Comparison of ENCODE assay signal across 9 mouse cellular contexts in genomic region chr3:135249104-135249503, GRCm38 (mm10). TPM values are rescaled to one million over a fixed set of nuclear protein-coding genes. Genes with fewer than 3 reads are reported as not detected.
A peak's percentile ranks its signal among the peaks of the same experiment; 100 is the strongest.
DNase-seq lines count a peak whose midpoint lies in the region; ATAC-seq and TF ChIP-seq lines count a peak whose summit lies in the region.
"Had no signal": no experiment of that assay in that cellular context is flagged by ENCODE, and none has a peak within 500 bp of the region (broad histone marks: within the 10 kb centered on the region; RNA-seq: fewer than 3 reads in every experiment).

No protein-coding gene starts in this region.

- H3K9ac ChIP-seq in liver, embryonic 14.5 days (replicated peaks), result no peak overlapping the region

- TF ChIP-seq CTCF in liver, embryonic 14.5 days (IDR thresholded peaks at IDR 0.05; ENCODE audit: low read depth), result no peak

- DNase-seq in heart, embryonic 10.5 days (ENCODE audit: low spot score), result peak; percentile 78
- DNase-seq in heart, adult 18-20 months, result no peak
- DNase-seq in retina, postnatal 1 day, result peak; percentile 48
- DNase-seq in retina, embryonic 14.5 days (ENCODE audit: low spot score), result no peak
- no peak for DNase-seq in liver, embryonic 14.5 days (ENCODE audit: low read depth in 3 of 3, low spot score in 3 of 3)
- no peak for DNase-seq in urinary bladder, postnatal 36 days (ENCODE audit: low spot score in 2 of 2)
- no peak for DNase-seq in cerebellum, adult 18-20 months
- DNase-seq in Muller cell, postnatal 12 days (ENCODE audit: inconsistent ontology term), result no peak
- DNase-seq: adrenal gland, postnatal 10 days had no signal

- H3K4me2 ChIP-seq in liver, embryonic 14.5 days (ENCODE audit: low read depth), result no peak overlapping the region

- no peaks in the 10 kb centered on the region for H3K9me3 ChIP-seq in heart, embryonic 10.5 days
- H3K9me3 ChIP-seq in liver, embryonic 14.5 days (ENCODE audit: control insufficient read depth, low read length), result no peaks in the 10 kb centered on the region

- H3K36me3 ChIP-seq in heart, embryonic 10.5 days, result peaks cover 89% of the 10 kb centered on the region
- H3K36me3 ChIP-seq in liver, embryonic 14.5 days (replicated peaks; ENCODE audit: control insufficient read depth, insufficient read depth, low read depth), result peaks cover 81% of the 10 kb centered on the region

- no peak for TF ChIP-seq EP300 in liver, embryonic 14.5 days (IDR thresholded peaks at IDR 0.05; ENCODE audit: low read depth)

- ATAC-seq in liver, embryonic 14.5 days (ENCODE audit: insufficient read depth), result peak; percentile 77

- H3K4me1 ChIP-seq in heart, embryonic 10.5 days, result no peaks in the 10 kb centered on the region
- H3K4me1 ChIP-seq in liver, embryonic 14.5 days (replicated peaks; ENCODE audit: control insufficient read depth in 2 of 2, insufficient read depth in 2 of 2, low read length in 1 of 2), result no peaks in the 10 kb centered on the region

- no peak overlapping the region for H3K4me3 ChIP-seq in heart, embryonic 10.5 days
- H3K4me3 ChIP-seq in liver, embryonic 14.5 days (ENCODE audit: insufficient read depth in 1 of 2, low read depth in 2 of 2, low read length in 2 of 2), result no peak overlapping the region

- no peak overlapping the region for H3K27ac ChIP-seq in heart, embryonic 10.5 days
- H3K27ac ChIP-seq in liver, embryonic 14.5 days, result no peak overlapping the region

- H3K27me3 ChIP-seq in heart, embryonic 10.5 days (ENCODE audit: insufficient read depth, poor library complexity, severe bottlenecking), result no peaks in the 10 kb centered on the region
- no peaks in the 10 kb centered on the region for H3K27me3 ChIP-seq in liver, embryonic 14.5 days (ENCODE audit: control insufficient read depth, insufficient read depth, low read length)

- WGBS in heart, embryonic 10.5 days, result 80% methylated on average over 6 of the region's 6 CpGs
- WGBS in liver, embryonic 14.5 days (ENCODE audit: insufficient replicate concordance), result 80% methylated on average over 6 of the region's 6 CpGs

RNA-seq across cellular contexts. Expression of gene Bdh2, which starts 31.9 kb away (rescaled TPM):
- 3.6 and 3.9 TPM in 2 replicates for polyA plus RNA-seq in heart, embryonic 10.5 days (2016; fragmentation: Nextera tagmentation; extraction: Ambion mirVana)
- 1 to 10 TPM; 3.2 to 4.6 TPM for total RNA-seq in heart, adult 18-20 months (2021)
- 0.14 and 0.26 TPM in 2 replicates for polyA plus RNA-seq in liver, embryonic 14.5 days (2012; rRNA removed)
- polyA plus RNA-seq in liver, embryonic 14.5 days (2014; fragmentation: Nextera tagmentation; extraction: Ambion mirVana), result 0.41 and 0.61 TPM in 2 replicates

RNA-seq across cellular contexts. Expression of gene Cenpe, which starts 36.8 kb away (rescaled TPM):
- 20.6 and 26.9 TPM in 2 replicates for polyA plus RNA-seq in heart, embryonic 10.5 days (2016; fragmentation: Nextera tagmentation; extraction: Ambion mirVana)
- total RNA-seq in heart, adult 18-20 months (2021), result 1 to 10 TPM in 1 of 2 experiments, under 1 TPM in 1; 0.82 to 1.1 TPM
- polyA plus RNA-seq in liver, embryonic 14.5 days (2012; rRNA removed), result 9.2 and 24.2 TPM in 2 replicates
- 22.0 and 22.9 TPM in 2 replicates for polyA plus RNA-seq in liver, embryonic 14.5 days (2014; fragmentation: Nextera tagmentation; extraction: Ambion mirVana)

RNA-seq across cellular contexts. Expression of gene Slc9b2, which starts 58.4 kb away (rescaled TPM):
- 1.5 and 2.1 TPM in 2 replicates for polyA plus RNA-seq in heart, embryonic 10.5 days (2016; fragmentation: Nextera tagmentation; extraction: Ambion mirVana)
- total RNA-seq in heart, adult 18-20 months (2021), result under 1 TPM; 0.18 to 0.35 TPM
- 0.02 and 0.04 TPM in 2 replicates for polyA plus RNA-seq in liver, embryonic 14.5 days (2012; rRNA removed)
- 0.22 and 0.40 TPM in 2 replicates for polyA plus RNA-seq in liver, embryonic 14.5 days (2014; fragmentation: Nextera tagmentation; extraction: Ambion mirVana)

Comparison
In these comparisons a context has a peak if more than half of its experiments do, and no peak if none do; other contexts are left out.
1. DNase-seq: peak in heart, embryonic 10.5 days (single experiment) and retina, postnatal 1 day (single experiment); none in heart, adult 18-20 months (0 of 2), retina, embryonic 14.5 days (single experiment), liver, embryonic 14.5 days (0 of 3), urinary bladder, postnatal 36 days (0 of 2), cerebellum, adult 18-20 months (0 of 2) and Muller cell, postnatal 12 days (single experiment).